Mouse (Mus musculus) fibroblast of lung, adult 2 months (primary cell): ENCODE results near the gene Col11a1.

Experiments
- DNase-seq: peaks from one replicate; pipeline ENCODE4 v3.0.0-alpha.2; 2011; ENCODE audit warnings: low read depth

Col11a1 gene

GRCm38 (mm10) chr3:114029971-114030635 lies at the start of gene Col11a1:
Gene Col11a1, plus strand, starts transcription at chr3:114030540.
- no peak for DNase-seq

- no peak for DNase-seq
Measured at GRCm38 (mm10) chr3:113990936-113991335, 39.4 kb upstream of the Col11a1 start.

GRCm38 (mm10) chr3:114030886-114031285 lies 546 bp downstream of the Col11a1 start:
- DNase-seq = no peak

GRCm38 (mm10) chr3:114031351-114032213 lies 1.2 kb downstream of the Col11a1 start:
- no peak for DNase-seq

GRCm38 (mm10) chr3:114032333-114032732 lies 2.0 kb downstream of the Col11a1 start:
- DNase-seq = no peak

GRCm38 (mm10) chr3:114052406-114052805 lies 22.1 kb downstream of the Col11a1 start:
- DNase-seq = no peak

- DNase-seq = no peak
Measured at GRCm38 (mm10) chr3:114053501-114053900, 23.2 kb downstream of the Col11a1 start.

- no peak for DNase-seq
Measured at GRCm38 (mm10) chr3:114065123-114065522, 34.8 kb downstream of the Col11a1 start.

- peak; percentile 53 for DNase-seq
Measured at GRCm38 (mm10) chr3:114065587-114065986, 35.2 kb downstream of the Col11a1 start.

- DNase-seq = peak; percentile 71
Measured at GRCm38 (mm10) chr3:114099335-114099734, 69.0 kb downstream of the Col11a1 start.

GRCm38 (mm10) chr3:114107099-114107498 lies 76.8 kb downstream of the Col11a1 start:
- no peak for DNase-seq

- no peak for DNase-seq
Measured at GRCm38 (mm10) chr3:114147140-114147539, 116.8 kb downstream of the Col11a1 start.

GRCm38 (mm10) chr3:114197964-114198750 lies 167.8 kb downstream of the Col11a1 start:
- DNase-seq = no peak

GRCm38 (mm10) chr3:114212255-114212654 lies 181.9 kb downstream of the Col11a1 start:
- no peak for DNase-seq

- no peak for DNase-seq
Measured at GRCm38 (mm10) chr3:114216105-114216504, 185.8 kb downstream of the Col11a1 start.

GRCm38 (mm10) chr3:114229501-114229900 lies 199.2 kb downstream of the Col11a1 start:
- DNase-seq = peak; percentile 44
